Mouse (Mus musculus): ENCODE results near the gene Pml. TPM values are rescaled to one million over a fixed set of nuclear protein-coding genes. Genes with fewer than 3 reads are reported as not detected.
A peak's percentile ranks its signal among the peaks of the same experiment; 100 is the strongest.

Pml gene
- polyA plus RNA-seq, 1 experiment from 2014 or later: 13.2 TPM

- Histone ChIP-seq H3K9me3 (no peaks in the 10 kb centered on the region), H3K4me2 (replicated peaks) (peak overlapping the region; percentile 76), H3K9ac (peak overlapping the region; percentile 62), H3K4me1 (replicated peaks) (peaks cover 26% of the 10 kb centered on the region), H3K4me3 (replicated peaks) (peak overlapping the region; percentile 52), H3K36me3 (no peaks in the 10 kb centered on the region), H3K27me3 (replicated peaks) (no peaks in the 10 kb centered on the region), H3K27ac (peak overlapping the region; percentile 93)
- WGBS: 29% methylated on average over 7 of the region's 7 CpGs
- no peak for ATAC-seq
These were observed 706 bp downstream of the Pml start for GRCm38 (mm10) chr9:58248746-58249413.

- Histone ChIP-seq H3K27ac (peak overlapping the region; percentile 57; the same call in 1 of the 2 replicates), H3K9me3 (no peaks in the 10 kb centered on the region), H3K36me3 (no peaks in the 10 kb centered on the region), H3K9ac (peak overlapping the region; percentile 45), H3K4me2 (replicated peaks) (peak overlapping the region; percentile 76), H3K4me1 (replicated peaks) (peaks cover 33% of the 10 kb centered on the region), H3K27me3 (replicated peaks) (no peaks in the 10 kb centered on the region), H3K4me3 (replicated peaks) (peak overlapping the region; percentile 23)
- peak; percentile 72 for ATAC-seq
- WGBS: 18% methylated on average over 25 of the region's 25 CpGs
These were observed 2.4 kb downstream of the Pml start for GRCm38 (mm10) chr9:58247064-58247759.

GRCm38 (mm10) chr9:58246083-58246591, 3.4 kb downstream of the Pml start:
- WGBS: 72% methylated on average over 4 of the region's 4 CpGs
- Histone ChIP-seq H3K27ac (no peak overlapping the region), H3K4me2 (replicated peaks) (no peak overlapping the region), H3K9ac (no peak overlapping the region), H3K4me3 (replicated peaks) (no peak overlapping the region), H3K27me3 (replicated peaks) (no peaks in the 10 kb centered on the region), H3K36me3 (no peaks in the 10 kb centered on the region), H3K4me1 (replicated peaks) (peaks cover 44% of the 10 kb centered on the region), H3K9me3 (no peaks in the 10 kb centered on the region)
- no peak for ATAC-seq

GRCm38 (mm10) chr9:58243696-58244095, 5.9 kb downstream of the Pml start:
- H3K27ac ChIP-seq: peak overlapping the region; percentile 40
- H3K9me3 ChIP-seq: no peaks in the 10 kb centered on the region
- H3K27me3 ChIP-seq (replicated peaks): no peaks in the 10 kb centered on the region
- peaks cover 34% of the 10 kb centered on the region for H3K4me1 ChIP-seq (replicated peaks)
- ATAC-seq: no peak
- H3K4me2 ChIP-seq (replicated peaks): no peak overlapping the region
- no peaks in the 10 kb centered on the region for H3K36me3 ChIP-seq
- H3K4me3 ChIP-seq (replicated peaks): no peak overlapping the region
- whole genome bisulfite sequencing: 73% methylated on average over 6 of the region's 6 CpGs
- H3K9ac ChIP-seq: no peak overlapping the region

GRCm38 (mm10) chr9:58242696-58243095, 6.9 kb downstream of the Pml start:
- peaks cover 34% of the 10 kb centered on the region for H3K4me1 ChIP-seq (replicated peaks)
- no peaks in the 10 kb centered on the region for H3K9me3 ChIP-seq
- no peak overlapping the region for H3K4me2 ChIP-seq (replicated peaks)
- no peak overlapping the region for H3K27ac ChIP-seq
- no peak overlapping the region for H3K4me3 ChIP-seq (replicated peaks)
- H3K36me3 ChIP-seq: no peaks in the 10 kb centered on the region
- H3K9ac ChIP-seq: no peak overlapping the region
- 78% methylated on average over 5 of the region's 5 CpGs for WGBS
- no peak for ATAC-seq
- H3K27me3 ChIP-seq (replicated peaks): no peaks in the 10 kb centered on the region

GRCm38 (mm10) chr9:58241780-58242485, 7.7 kb downstream of the Pml start:
- Histone ChIP-seq H3K4me3 (replicated peaks) (no peak overlapping the region), H3K27me3 (replicated peaks) (no peaks in the 10 kb centered on the region), H3K9ac (no peak overlapping the region), H3K9me3 (no peaks in the 10 kb centered on the region), H3K4me2 (replicated peaks) (no peak overlapping the region), H3K4me1 (replicated peaks) (peaks cover 29% of the 10 kb centered on the region), H3K36me3 (no peaks in the 10 kb centered on the region), H3K27ac (peak overlapping the region; percentile 29; the same call in 1 of the 2 replicates)
- WGBS: 29% methylated on average over 9 of the region's 9 CpGs
- ATAC-seq: peak; percentile 76

GRCm38 (mm10) chr9:58234502-58235015, 15.0 kb downstream of the Pml start:
- no peaks in the 10 kb centered on the region for H3K9me3 ChIP-seq
- H3K4me3 ChIP-seq (replicated peaks): no peak overlapping the region
- H3K27ac ChIP-seq: no peak overlapping the region
- WGBS: 96% methylated on average over 28 of the region's 28 CpGs
- ATAC-seq: no peak
- peaks cover 25% of the 10 kb centered on the region for H3K36me3 ChIP-seq
- no peaks in the 10 kb centered on the region for H3K4me1 ChIP-seq (replicated peaks)
- no peak overlapping the region for H3K4me2 ChIP-seq (replicated peaks)
- H3K27me3 ChIP-seq (replicated peaks): no peaks in the 10 kb centered on the region
- no peak overlapping the region for H3K9ac ChIP-seq

GRCm38 (mm10) chr9:58232374-58232773, 17.2 kb downstream of the Pml start:
- 58% methylated on average over 5 of the region's 5 CpGs for WGBS
- Histone ChIP-seq H3K4me1 (replicated peaks) (no peaks in the 10 kb centered on the region), H3K27ac (0 out of 2 replicates have a peak overlapping the region, but pooled peaks have one; percentile 5), H3K9me3 (no peaks in the 10 kb centered on the region), H3K9ac (no peak overlapping the region), H3K27me3 (replicated peaks) (no peaks in the 10 kb centered on the region), H3K4me3 (replicated peaks) (no peak overlapping the region), H3K4me2 (replicated peaks) (no peak overlapping the region), H3K36me3 (peaks cover 40% of the 10 kb centered on the region)
- ATAC-seq: no peak

GRCm38 (mm10) chr9:58231746-58232145, 17.8 kb downstream of the Pml start:
- 69% methylated on average over 6 of the region's 6 CpGs for WGBS
- Histone ChIP-seq H3K4me2 (replicated peaks) (no peak overlapping the region), H3K36me3 (peaks cover 43% of the 10 kb centered on the region), H3K4me3 (replicated peaks) (no peak overlapping the region), H3K4me1 (replicated peaks) (no peaks in the 10 kb centered on the region), H3K9me3 (no peaks in the 10 kb centered on the region), H3K27me3 (replicated peaks) (no peaks in the 10 kb centered on the region), H3K9ac (no peak overlapping the region), H3K27ac (0 out of 2 replicates have a peak overlapping the region, but pooled peaks have one; percentile 5)
- no peak for ATAC-seq

GRCm38 (mm10) chr9:58228777-58229466, 20.7 kb downstream of the Pml start:
- WGBS: 86% methylated on average over 9 of the region's 9 CpGs
- Histone ChIP-seq H3K4me3 (replicated peaks) (no peak overlapping the region), H3K36me3 (peaks cover 35% of the 10 kb centered on the region), H3K9me3 (no peaks in the 10 kb centered on the region), H3K9ac (no peak overlapping the region), H3K27ac (no peak overlapping the region), H3K4me1 (replicated peaks) (no peaks in the 10 kb centered on the region), H3K27me3 (replicated peaks) (no peaks in the 10 kb centered on the region), H3K4me2 (replicated peaks) (no peak overlapping the region)
- ATAC-seq: peak; percentile 38; the same call in 1 of the 2 replicates

- no peaks in the 10 kb centered on the region for H3K9me3 ChIP-seq
- H3K4me3 ChIP-seq (replicated peaks): no peak overlapping the region
- no peak overlapping the region for H3K27ac ChIP-seq
- peaks cover 31% of the 10 kb centered on the region for H3K36me3 ChIP-seq
- no peak overlapping the region for H3K4me2 ChIP-seq (replicated peaks)
- H3K27me3 ChIP-seq (replicated peaks): no peaks in the 10 kb centered on the region
- H3K9ac ChIP-seq: no peak overlapping the region
- WGBS: 65% methylated on average over 9 of the region's 9 CpGs
- H3K4me1 ChIP-seq (replicated peaks): no peaks in the 10 kb centered on the region
- ATAC-seq: no peak
These were observed 23.4 kb downstream of the Pml start for GRCm38 (mm10) chr9:58225915-58226913.

Data from intestine, embryonic 15.5 days (tissue).